In genomic region chr7:110808962-110809361, GRCm38 (mm10) we compare ENCODE assay signal across 14 mouse cellular contexts. TPM values are rescaled to one million over a fixed set of nuclear protein-coding genes. Genes with fewer than 3 reads are reported as not detected.
DNase-seq lines count a peak whose midpoint lies in the region; ATAC-seq and TF ChIP-seq lines count a peak whose summit lies in the region.
"Had no signal": no experiment of that assay in that cellular context is flagged by ENCODE, and none has a peak within 500 bp of the region (broad histone marks: within the 10 kb centered on the region; RNA-seq: fewer than 3 reads in every experiment).

No protein-coding gene starts in this region.

- H3K27ac ChIP-seq in heart, adult 2 months: peak overlapping the region; percentile 61
- H3K27ac ChIP-seq in left cerebral cortex, adult 2 months: peak overlapping the region; percentile 45; the same call in 1 of the 2 replicates
- no peak overlapping the region for H3K27ac ChIP-seq in limb, embryonic 13.5 days
- H3K27ac ChIP-seq: heart, embryonic 13.5 days; liver, embryonic 15.5 days had no signal

- H3K36me3 ChIP-seq in heart, adult 2 months (ENCODE audit: control insufficient read depth, insufficient read depth, low read length): peaks cover 4% of the 10 kb centered on the region; the same call in 1 of the 2 replicates
- H3K36me3 ChIP-seq in limb, embryonic 13.5 days: peaks cover 6% of the 10 kb centered on the region; the same call in 1 of the 2 replicates

- peaks cover 9% of the 10 kb centered on the region for H3K4me1 ChIP-seq in heart, adult 2 months (ENCODE audit: control insufficient read depth, insufficient read depth, low read length)
- peaks cover 6% of the 10 kb centered on the region; the same call in 1 of the 2 replicates for H3K4me1 ChIP-seq in limb, embryonic 13.5 days

- no peaks in the 10 kb centered on the region for H3K27me3 ChIP-seq in heart, adult 2 months (ENCODE audit: control insufficient read depth, insufficient read depth, low read length)
- H3K27me3 ChIP-seq in limb, embryonic 13.5 days: no peaks in the 10 kb centered on the region
- H3K27me3 ChIP-seq: CH12.LX; heart, embryonic 13.5 days; liver, embryonic 15.5 days had no signal

- DNase-seq in heart, adult 2 months: no peak
- no peak for DNase-seq in heart, postnatal 25 days (ENCODE audit: low spot score)
- DNase-seq in left cerebral cortex, adult 2 months (ENCODE audit: extremely low spot score in 1 of 2, low spot score in 2 of 2): no peak
- no peak for DNase-seq in left cerebral cortex, postnatal 4 days
- peak; percentile 29 for DNase-seq in brain, embryonic 14.5 days (ENCODE audit: low read depth)
- no peak for DNase-seq in spleen, postnatal 10 days (ENCODE audit: low spot score in 2 of 2)
- DNase-seq: adrenal gland, adult 2 months; cerebellum, postnatal 25 days had no signal

- intact Hi-C loops in heart, adult 2 months (cut with DNase I): loop anchor here (10.0 kb wide), 1 partner anchor 264 kb away; no protein-coding TSS in a partner anchor
- intact Hi-C loops in heart, postnatal 25 days (cut with DNase I): loop anchor here (10.0 kb wide), 1 partner anchor 374 kb away; no protein-coding TSS in a partner anchor
- intact Hi-C loops in left cerebral cortex, adult 2 months (cut with DNase I): no loop called here
- intact Hi-C loops in left cerebral cortex, postnatal 4 days (cut with DNase I): loop anchor here (10.0 kb wide), 1 partner anchor 154 kb away; no protein-coding TSS in a partner anchor

- 69% methylated on average over 3 of the region's 3 CpGs for WGBS in heart, adult 2 months
- WGBS in limb, embryonic 13.5 days: 23% methylated on average over 3 of the region's 3 CpGs

- no peak overlapping the region for H3K4me2 ChIP-seq in limb, embryonic 13.5 days (replicated peaks)
- H3K4me2 ChIP-seq: heart, embryonic 13.5 days; liver, embryonic 15.5 days had no signal

- H3K9me3 ChIP-seq in limb, embryonic 13.5 days: no peaks in the 10 kb centered on the region
- H3K9me3 ChIP-seq: heart, embryonic 13.5 days; liver, embryonic 15.5 days; megakaryocyte, embryonic 14.5 days had no signal

- no peak for TF ChIP-seq POLR2A in heart, adult 2 months (IDR thresholded peaks at IDR 0.05; ENCODE audit: insufficient read depth, low read depth, low read length)
- no peak for TF ChIP-seq POLR2A in brain, embryonic 14.5 days (IDR thresholded peaks at IDR 0.05; ENCODE audit: borderline replicate concordance, extremely low read depth, insufficient read depth, insufficient read length, poor library complexity, severe bottlenecking)

- no peak overlapping the region for H3K9ac ChIP-seq in heart, adult 2 months (ENCODE audit: low read depth, low read length)
- H3K9ac ChIP-seq in limb, embryonic 13.5 days: no peak overlapping the region
- H3K9ac ChIP-seq: heart, embryonic 13.5 days; liver, embryonic 15.5 days had no signal

- H3K79me2 ChIP-seq in heart, adult 2 months (replicated peaks; ENCODE audit: control insufficient read depth, insufficient read depth, low read length): no peaks in the 10 kb centered on the region

- peak; percentile 42; the same call in 1 of the 2 replicates for ATAC-seq in limb, embryonic 13.5 days (ENCODE audit: low FRiP score, low read depth)

- no peak overlapping the region for H3K4me3 ChIP-seq in heart, adult 2 months
- no peak overlapping the region for H3K4me3 ChIP-seq in left cerebral cortex, adult 2 months
- no peak overlapping the region for H3K4me3 ChIP-seq in limb, embryonic 13.5 days
- H3K4me3 ChIP-seq: erythroblast, embryonic 14.5 days; heart, embryonic 13.5 days; liver, embryonic 15.5 days; megakaryocyte, embryonic 14.5 days had no signal

- TF ChIP-seq CTCF in heart, adult 2 months (IDR thresholded peaks at IDR 0.05): no peak
- TF ChIP-seq CTCF in left cerebral cortex, adult 2 months (IDR thresholded peaks at IDR 0.05): no peak
- no peak for TF ChIP-seq CTCF in brain, embryonic 14.5 days (IDR thresholded peaks at IDR 0.05; ENCODE audit: borderline replicate concordance, extremely low read depth, insufficient read depth, insufficient read length)

- no peak for TF ChIP-seq EP300 in heart, adult 2 months (IDR thresholded peaks at IDR 0.05; ENCODE audit: insufficient read depth, low read depth, low read length)

RNA-seq across cellular contexts. Expression of gene Rnf141, which starts 35.3 kb away (rescaled TPM):
- 10 to 100 TPM; 33.2 to 36.4 TPM for total RNA-seq in heart, adult 2 months (2021)
- polyA plus RNA-seq in heart, adult 2 months (2012; rRNA removed): 19.4 and 44.3 TPM in 2 replicates
- total RNA-seq in heart, postnatal 25 days (2021): 10 to 100 TPM; 31.9 to 41.0 TPM
- total RNA-seq in left cerebral cortex, adult 2 months (2021): 10 to 100 TPM; 72.1 to 72.6 TPM
- 10 to 100 TPM; 85.2 to 93.9 TPM for total RNA-seq in left cerebral cortex, postnatal 4 days (2021)
- 31.2 and 39.8 TPM in 2 replicates for polyA plus RNA-seq in brain, embryonic 14.5 days (2012; rRNA removed)
- polyA plus RNA-seq in limb, embryonic 13.5 days (2015; fragmentation: Nextera tagmentation; extraction: Ambion mirVana): 18.5 and 19.0 TPM in 2 replicates

RNA-seq across cellular contexts. Expression of gene Ampd3, which starts 41.0 kb away (rescaled TPM):
- 10 to 100 TPM; 38.9 to 43.6 TPM for total RNA-seq in heart, adult 2 months (2021)
- polyA plus RNA-seq in heart, adult 2 months (2012; rRNA removed): 29.9 and 40.4 TPM in 2 replicates
- total RNA-seq in heart, postnatal 25 days (2021): 10 to 100 TPM; 46.0 to 46.2 TPM
- 10 to 100 TPM; 24.4 to 25.3 TPM for total RNA-seq in left cerebral cortex, adult 2 months (2021)
- total RNA-seq in left cerebral cortex, postnatal 4 days (2021): 10 to 100 TPM; 18.5 to 19.5 TPM
- 5.3 and 7.6 TPM in 2 replicates for polyA plus RNA-seq in brain, embryonic 14.5 days (2012; rRNA removed)
- polyA plus RNA-seq in limb, embryonic 13.5 days (2015; fragmentation: Nextera tagmentation; extraction: Ambion mirVana): 2.8 and 3.7 TPM in 2 replicates

RNA-seq across cellular contexts. Expression of gene Lyve1, which starts 54.1 kb away (rescaled TPM):
- 10 to 100 TPM; 28.0 to 31.0 TPM for total RNA-seq in heart, adult 2 months (2021)
- 17.4 and 28.8 TPM in 2 replicates for polyA plus RNA-seq in heart, adult 2 months (2012; rRNA removed)
- total RNA-seq in heart, postnatal 25 days (2021): 10 to 100 TPM; 21.8 to 22.0 TPM
- total RNA-seq in left cerebral cortex, adult 2 months (2021): 1 to 10 TPM; 2.0 to 3.4 TPM
- 1 to 10 TPM; 4.0 to 5.1 TPM for total RNA-seq in left cerebral cortex, postnatal 4 days (2021)
- 4.7 and 4.9 TPM in 2 replicates for polyA plus RNA-seq in brain, embryonic 14.5 days (2012; rRNA removed)
- 2.4 and 3.2 TPM in 2 replicates for polyA plus RNA-seq in limb, embryonic 13.5 days (2015; fragmentation: Nextera tagmentation; extraction: Ambion mirVana)
- total RNA-seq: CH12.LX had no signal
